Mouse (Mus musculus) skeletal muscle tissue, adult 2 months (tissue): ENCODE results near the gene Mrpl58.
"Not testable (repeated sequence)": the region's sequence is repeated elsewhere in the genome, so short reads cannot be mapped to it uniquely, and the experiment has no call there.

Source experiments
- DNase-seq: peaks from one replicate; pipeline ENCODE4 v3.0.0-alpha.2; 2012; ENCODE audit warnings: low read depth, low spot score

Gene Mrpl58

GRCm38 (mm10) chr11:115382891-115383290, 20.7 kb upstream of the Mrpl58 start:
- DNase-seq: no peak

- DNase-seq: no peak
These were observed 19.7 kb upstream of the Mrpl58 start for GRCm38 (mm10) chr11:115383701-115384474.

- DNase-seq: no peak
These were observed 19.0 kb upstream of the Mrpl58 start for GRCm38 (mm10) chr11:115384587-115384986.

- not testable (repeated sequence) for DNase-seq
These were observed 16.7 kb upstream of the Mrpl58 start for GRCm38 (mm10) chr11:115386859-115387258.

GRCm38 (mm10) chr11:115391358-115391757, 12.2 kb upstream of the Mrpl58 start:
- no peak for DNase-seq

GRCm38 (mm10) chr11:115393721-115394325, 9.7 kb upstream of the Mrpl58 start:
- DNase-seq: no peak

GRCm38 (mm10) chr11:115398085-115398484, 5.5 kb upstream of the Mrpl58 start:
- no peak for DNase-seq

GRCm38 (mm10) chr11:115400126-115400525, 3.4 kb upstream of the Mrpl58 start:
- no peak for DNase-seq

- DNase-seq: no peak
These were observed 2.7 kb upstream of the Mrpl58 start for GRCm38 (mm10) chr11:115400630-115401391.

GRCm38 (mm10) chr11:115405723-115406122, 2.2 kb downstream of the Mrpl58 start:
- no peak for DNase-seq

- DNase-seq: no peak
These were observed 3.4 kb downstream of the Mrpl58 start for GRCm38 (mm10) chr11:115406858-115407401.

- no peak for DNase-seq
These were observed 4.8 kb downstream of the Mrpl58 start for GRCm38 (mm10) chr11:115408266-115408920.

GRCm38 (mm10) chr11:115409556-115409955, 6.0 kb downstream of the Mrpl58 start:
- DNase-seq: no peak

GRCm38 (mm10) chr11:115419531-115420237, 16.1 kb downstream of the Mrpl58 start, which contains the start of the genes Atp5h and Kctd2:
Gene Atp5h (minus strand): TSS chr11:115419962.
Gene Kctd2 (plus strand): TSS chr11:115420128.
- DNase-seq: peak; percentile 96

GRCm38 (mm10) chr11:115420336-115421190, 17.0 kb downstream of the Mrpl58 start:
- no peak for DNase-seq

GRCm38 (mm10) chr11:115421328-115421727, 17.8 kb downstream of the Mrpl58 start:
- no peak for DNase-seq

GRCm38 (mm10) chr11:115421972-115422371, 18.4 kb downstream of the Mrpl58 start:
- DNase-seq: no peak

- no peak for DNase-seq
These were observed 19.5 kb downstream of the Mrpl58 start for GRCm38 (mm10) chr11:115423091-115423490.

- DNase-seq: no peak
These were observed 21.1 kb downstream of the Mrpl58 start for GRCm38 (mm10) chr11:115424666-115425065.

- no peak for DNase-seq
These were observed 22.1 kb downstream of the Mrpl58 start for GRCm38 (mm10) chr11:115425671-115426070.
